Mouse (Mus musculus) neural tube, embryonic 13.5 days (tissue): Measurements from ENCODE around the gene Pou3f3. TPM values are rescaled to one million over a fixed set of nuclear protein-coding genes. Genes with fewer than 3 reads are reported as not detected.

ENCODE experiments used
- polyA plus RNA-seq: library from polyadenylated mRNA; unstranded; fragments of >200 nt; fragmentation: Nextera tagmentation; extraction: Ambion mirVana; gene quantifications from 2 replicates; pipeline ENCODE4 v1.2.1, GENCODE M21; 2015

Gene Pou3f3
- polyA plus RNA-seq, 1 experiment from 2014 or later = 10.5 TPM

Other genes starting within 250 kb of the Pou3f3 start
- gene Mrps9, start 155.5 kb downstream of the Pou3f3 start, polyA plus RNA-seq = 35.1 and 36.3 TPM in 2 replicates